Mouse (Mus musculus): Measurements from ENCODE around the gene 4932415D10Rik. TPM values are rescaled to one million over a fixed set of nuclear protein-coding genes. Genes with fewer than 3 reads are reported as not detected.

Gene 4932415D10Rik
- polyA plus RNA-seq, 1 experiment from 2014 or later = not detected

- DNase-seq (ENCODE audit: low spot score) (no peak), ATAC-seq (ENCODE audit: low FRiP score, low TSS enrichment) (no peak)
- 52% methylated on average over 2 of the region's 2 CpGs for WGBS
- no peak overlapping the region for H3K27ac ChIP-seq (replicated peaks)
- H3K4me1 ChIP-seq (replicated peaks; ENCODE audit: control insufficient read depth, insufficient read depth) = no peaks in the 10 kb centered on the region
- H3K9me3 ChIP-seq (ENCODE audit: control insufficient read depth, low read length) = no peaks in the 10 kb centered on the region
- no peak for TF ChIP-seq EP300 (optimal IDR thresholded peaks at IDR 0.05)
- no peak; the same call in 1 of the 2 replicates for TF ChIP-seq CTCF (IDR thresholded peaks at IDR 0.05; ENCODE audit: low read depth)
- H3K4me3 ChIP-seq (ENCODE audit: low read depth, low read length) = no peak overlapping the region
- no peak overlapping the region for H3K4me2 ChIP-seq (replicated peaks; ENCODE audit: low read depth)
- no peak overlapping the region for H3K9ac ChIP-seq (ENCODE audit: low read length)
- no peaks in the 10 kb centered on the region for H3K36me3 ChIP-seq (ENCODE audit: control insufficient read depth, insufficient read depth, low read length)
- no peaks in the 10 kb centered on the region for H3K27me3 ChIP-seq (ENCODE audit: control insufficient read depth, insufficient read depth, low read length)
Measured at GRCm38 (mm10) chr10:82296440-82296839, 19.9 kb downstream of the 4932415D10Rik start.

- H3K4me3 ChIP-seq (ENCODE audit: low read depth, low read length) = no peak overlapping the region
- no peak for TF ChIP-seq EP300 (optimal IDR thresholded peaks at IDR 0.05)
- TF ChIP-seq CTCF (IDR thresholded peaks at IDR 0.05; ENCODE audit: low read depth) = no peak
- WGBS = 88% methylated on average over 2 of the region's 2 CpGs
- H3K4me2 ChIP-seq (replicated peaks; ENCODE audit: low read depth) = no peak overlapping the region
- ATAC-seq (ENCODE audit: low FRiP score, low TSS enrichment) (no peak), DNase-seq (ENCODE audit: low spot score) (no peak)
- no peaks in the 10 kb centered on the region for H3K9me3 ChIP-seq (ENCODE audit: control insufficient read depth, low read length)
- no peak overlapping the region for H3K27ac ChIP-seq (replicated peaks)
- H3K27me3 ChIP-seq (ENCODE audit: control insufficient read depth, insufficient read depth, low read length) = no peaks in the 10 kb centered on the region
- no peaks in the 10 kb centered on the region for H3K36me3 ChIP-seq (ENCODE audit: control insufficient read depth, insufficient read depth, low read length)
- H3K9ac ChIP-seq (ENCODE audit: low read length) = no peak overlapping the region
- no peaks in the 10 kb centered on the region for H3K4me1 ChIP-seq (replicated peaks; ENCODE audit: control insufficient read depth, insufficient read depth)
Measured at GRCm38 (mm10) chr10:82257331-82257730, 59.1 kb downstream of the 4932415D10Rik start.

GRCm38 (mm10) chr10:82245021-82245420, 71.4 kb downstream of the 4932415D10Rik start:
- Histone ChIP-seq H3K4me1 (replicated peaks; ENCODE audit: control insufficient read depth, insufficient read depth) (no peaks in the 10 kb centered on the region), H3K36me3 (ENCODE audit: control insufficient read depth, insufficient read depth, low read length) (no peaks in the 10 kb centered on the region), H3K4me3 (ENCODE audit: low read depth, low read length) (no peak overlapping the region), H3K9me3 (ENCODE audit: control insufficient read depth, low read length) (no peaks in the 10 kb centered on the region), H3K4me2 (replicated peaks; ENCODE audit: low read depth) (no peak overlapping the region), H3K27ac (replicated peaks) (no peak overlapping the region), H3K27me3 (ENCODE audit: control insufficient read depth, insufficient read depth, low read length) (no peaks in the 10 kb centered on the region), H3K9ac (ENCODE audit: low read length) (no peak overlapping the region)
- no peak for TF ChIP-seq CTCF (IDR thresholded peaks at IDR 0.05; ENCODE audit: low read depth)
- no peak for TF ChIP-seq EP300 (optimal IDR thresholded peaks at IDR 0.05)
- no peak for DNase-seq (ENCODE audit: low spot score)
- no peak for ATAC-seq (ENCODE audit: low FRiP score, low TSS enrichment)

GRCm38 (mm10) chr10:82241401-82241788, 75.0 kb downstream of the 4932415D10Rik start:
- no peaks in the 10 kb centered on the region for H3K36me3 ChIP-seq (ENCODE audit: control insufficient read depth, insufficient read depth, low read length)
- no peak for ATAC-seq (ENCODE audit: low FRiP score, low TSS enrichment)
- DNase-seq (ENCODE audit: low spot score) = no peak
- H3K27me3 ChIP-seq (ENCODE audit: control insufficient read depth, insufficient read depth, low read length) = no peaks in the 10 kb centered on the region
- H3K4me1 ChIP-seq (replicated peaks; ENCODE audit: control insufficient read depth, insufficient read depth) = no peaks in the 10 kb centered on the region
- TF ChIP-seq CTCF (IDR thresholded peaks at IDR 0.05; ENCODE audit: low read depth) (no peak), EP300 (optimal IDR thresholded peaks at IDR 0.05) (no peak)
- H3K9ac ChIP-seq (ENCODE audit: low read length) = 0 out of 2 replicates have a peak overlapping the region, but pooled peaks have one; percentile 80
- WGBS = 65% methylated on average over 5 of the region's 5 CpGs
- peak overlapping the region; percentile 77 for H3K4me2 ChIP-seq (replicated peaks; ENCODE audit: low read depth)
- peak overlapping the region; percentile 73 for H3K4me3 ChIP-seq (ENCODE audit: low read depth, low read length)
- H3K27ac ChIP-seq (replicated peaks) = peak overlapping the region; percentile 84; the same call in 1 of the 2 replicates
- no peaks in the 10 kb centered on the region for H3K9me3 ChIP-seq (ENCODE audit: control insufficient read depth, low read length)

- no peaks in the 10 kb centered on the region for H3K9me3 ChIP-seq (ENCODE audit: control insufficient read depth, low read length)
- no peaks in the 10 kb centered on the region for H3K36me3 ChIP-seq (ENCODE audit: control insufficient read depth, insufficient read depth, low read length)
- TF ChIP-seq CTCF (IDR thresholded peaks at IDR 0.05; ENCODE audit: low read depth) = no peak
- TF ChIP-seq EP300 (optimal IDR thresholded peaks at IDR 0.05) = no peak
- no peaks in the 10 kb centered on the region for H3K4me1 ChIP-seq (replicated peaks; ENCODE audit: control insufficient read depth, insufficient read depth)
- peak within 1 kb of the TSS; percentile 77 for H3K4me2 ChIP-seq (replicated peaks; ENCODE audit: low read depth)
- peak; percentile 100 for ATAC-seq (ENCODE audit: low FRiP score, low TSS enrichment)
- peak; percentile 82 for DNase-seq (ENCODE audit: low spot score)
- WGBS = 1% methylated on average over 27 of the region's 27 CpGs
- no peaks in the 10 kb centered on the region for H3K27me3 ChIP-seq (ENCODE audit: control insufficient read depth, insufficient read depth, low read length)
- H3K4me3 ChIP-seq (ENCODE audit: low read depth, low read length) = peak within 1 kb of the TSS; percentile 73
- H3K27ac ChIP-seq (replicated peaks) = peak within 1 kb of the TSS; percentile 84
- H3K9ac ChIP-seq (ENCODE audit: low read length) = peak within 1 kb of the TSS; percentile 80
Measured at GRCm38 (mm10) chr10:82240742-82241400, 75.5 kb downstream of the 4932415D10Rik start, which contains the start of gene Zfp938. TSS of gene Zfp938 (minus strand) at chr10:82241280.

Other genes with a start within 250 kb of the 4932415D10Rik start
- gene BC024063, start 233.2 kb downstream of the 4932415D10Rik start, polyA plus RNA-seq (2015; fragmentation: Nextera tagmentation; extraction: Ambion mirVana) = 0.97 and 1.0 TPM in 2 replicates
- gene AU041133, start 188.6 kb downstream of the 4932415D10Rik start, polyA plus RNA-seq (2015; fragmentation: Nextera tagmentation; extraction: Ambion mirVana) = 2.7 TPM in 2 replicates
- gene Zfp938, start 75.3 kb downstream of the 4932415D10Rik start, polyA plus RNA-seq (2015; fragmentation: Nextera tagmentation; extraction: Ambion mirVana) = 7.7 and 7.8 TPM in 2 replicates
- gene Gm4924, start 37.7 kb upstream of the 4932415D10Rik start, polyA plus RNA-seq (2015; fragmentation: Nextera tagmentation; extraction: Ambion mirVana) = 2.2 and 2.8 TPM in 2 replicates
- gene Gm1553, start 176.0 kb upstream of the 4932415D10Rik start, polyA plus RNA-seq (2015; fragmentation: Nextera tagmentation; extraction: Ambion mirVana) = not detected in 2 replicates